ENCODE assay signal across 22 mouse cellular contexts in genomic region chr3:122767841-122768240, GRCm38 (mm10). TPM values are rescaled to one million over a fixed set of nuclear protein-coding genes. Genes with fewer than 3 reads are reported as not detected.
A peak's percentile ranks its signal among the peaks of the same experiment; 100 is the strongest.
DNase-seq lines count a peak whose midpoint lies in the region; ATAC-seq and TF ChIP-seq lines count a peak whose summit lies in the region.
"Had no signal": no experiment of that assay in that cellular context is flagged by ENCODE, and none has a peak within 500 bp of the region (broad histone marks: within the 10 kb centered on the region; RNA-seq: fewer than 3 reads in every experiment).

No protein-coding gene starts in this region.

- DNase-seq in hindbrain, postnatal 0 days (ENCODE audit: low spot score) = peak; percentile 27
- DNase-seq in brain, adult 2 months (ENCODE audit: low read depth, low spot score) = peak; percentile 14
- peak; percentile 22 for DNase-seq in thymus, postnatal 4 days
- no peak for DNase-seq in heart, adult 11 months
- DNase-seq: adrenal gland, postnatal 10 days; B cell, adult 2 months; cerebellum, adult 2 months; cerebellum, postnatal 10 days; gastrocnemius, postnatal 10 days; heart, adult 2 months; heart, postnatal 14 days had no signal

- H3K36me3 ChIP-seq in hindbrain, postnatal 0 days (ENCODE audit: insufficient read depth, low read length) = no peaks in the 10 kb centered on the region
- H3K36me3 ChIP-seq in hindbrain, embryonic 12.5 days = no peaks in the 10 kb centered on the region
- H3K36me3 ChIP-seq: forebrain, embryonic 12.5 days; G1E; heart, embryonic 15.5 days; hindbrain, embryonic 15.5 days had no signal

- H3K4me1 ChIP-seq in hindbrain, postnatal 0 days (ENCODE audit: insufficient read depth, low read length) = no peaks in the 10 kb centered on the region
- no peaks in the 10 kb centered on the region for H3K4me1 ChIP-seq in hindbrain, embryonic 12.5 days
- H3K4me1 ChIP-seq: forebrain, embryonic 12.5 days; heart, embryonic 15.5 days; hindbrain, embryonic 10.5 days; hindbrain, embryonic 15.5 days had no signal

- no peak for ATAC-seq in hindbrain, postnatal 0 days
- no peak for ATAC-seq in hindbrain, embryonic 12.5 days (ENCODE audit: low FRiP score)
- peak; percentile 56 to 66; a peak in 3 of 4 replicates for ATAC-seq in hematopoietic stem cell, adult 5-6 weeks (replicated peaks in 1 of 2; ENCODE audit: insufficient read depth in 1 of 2, low FRiP score in 2 of 2, low TSS enrichment in 1 of 2, low read depth in 1 of 2, poor library complexity in 2 of 2, severe bottlenecking in 2 of 2)
- ATAC-seq in inflammation-experienced regulatory T-cells, adult 6 months = no peak
- ATAC-seq: CD4-positive, CD25-positive, alpha-beta regulatory T cell, adult 4 months had no signal

- H3K4me3 ChIP-seq in hindbrain, postnatal 0 days (ENCODE audit: low read length) = no peak overlapping the region
- H3K4me3 ChIP-seq in hindbrain, embryonic 12.5 days = no peak overlapping the region
- H3K4me3 ChIP-seq: embryonic facial prominence, embryonic 13.5 days; forebrain, embryonic 12.5 days; heart, adult 2 months; heart, embryonic 15.5 days; hindbrain, embryonic 10.5 days; hindbrain, embryonic 15.5 days had no signal

- no peaks in the 10 kb centered on the region for H3K9me3 ChIP-seq in hindbrain, postnatal 0 days (ENCODE audit: low read length)
- H3K9me3 ChIP-seq in hindbrain, embryonic 12.5 days (replicated peaks) = 0 out of 2 replicates have a peak, but pooled peaks cover 2% of the 10 kb centered on the region
- H3K9me3 ChIP-seq: embryonic facial prominence, embryonic 13.5 days; forebrain, embryonic 12.5 days; G1E; heart, embryonic 15.5 days; hindbrain, embryonic 10.5 days; hindbrain, embryonic 15.5 days had no signal

- H3K27me3 ChIP-seq in hindbrain, postnatal 0 days (ENCODE audit: insufficient read depth, low read length) = no peaks in the 10 kb centered on the region
- H3K27me3 ChIP-seq in hindbrain, embryonic 12.5 days = no peaks in the 10 kb centered on the region
- H3K27me3 ChIP-seq: embryonic facial prominence, embryonic 13.5 days; forebrain, embryonic 12.5 days; heart, embryonic 15.5 days; hindbrain, embryonic 15.5 days had no signal

- WGBS in hindbrain, postnatal 0 days = 50% methylated on average over 5 of the region's 5 CpGs
- WGBS in hindbrain, embryonic 12.5 days = 64% methylated on average over 5 of the region's 5 CpGs

- no peak overlapping the region for H3K4me2 ChIP-seq in hindbrain, postnatal 0 days (ENCODE audit: low read depth, low read length)
- no peak overlapping the region for H3K4me2 ChIP-seq in hindbrain, embryonic 12.5 days (replicated peaks)
- H3K4me2 ChIP-seq: embryonic facial prominence, embryonic 13.5 days; forebrain, embryonic 12.5 days; heart, embryonic 11.5 days; heart, embryonic 15.5 days; hindbrain, embryonic 15.5 days had no signal

- no peak overlapping the region for H3K27ac ChIP-seq in hindbrain, postnatal 0 days
- no peak overlapping the region for H3K27ac ChIP-seq in hindbrain, embryonic 12.5 days
- H3K27ac ChIP-seq: embryonic facial prominence, embryonic 13.5 days; forebrain, embryonic 12.5 days; heart, adult 2 months; heart, embryonic 15.5 days; hindbrain, embryonic 10.5 days; hindbrain, embryonic 15.5 days had no signal

- TF ChIP-seq CTCF in hindbrain, postnatal 0 days (IDR thresholded peaks at IDR 0.05; ENCODE audit: low read depth) = no peak

- no peak overlapping the region for H3K9ac ChIP-seq in hindbrain, postnatal 0 days (replicated peaks; ENCODE audit: low read length)
- H3K9ac ChIP-seq in hindbrain, embryonic 12.5 days = no peak overlapping the region
- H3K9ac ChIP-seq: embryonic facial prominence, embryonic 13.5 days; forebrain, embryonic 12.5 days; heart, embryonic 15.5 days; hindbrain, embryonic 15.5 days had no signal

RNA-seq across cellular contexts. Expression of gene Pde5a, which starts 39.1 kb away (rescaled TPM):
- total RNA-seq in hindbrain, postnatal 0 days (2014; rRNA removed) = 5.3 and 7.9 TPM in 2 replicates
- 1.7 and 2.2 TPM in 2 replicates for polyA plus RNA-seq in hindbrain, postnatal 0 days (2015; fragmentation: Nextera tagmentation; extraction: Ambion mirVana)
- 3.7 and 4.2 TPM in 2 replicates for polyA plus RNA-seq in hindbrain, embryonic 12.5 days (2016; fragmentation: Nextera tagmentation; extraction: Ambion mirVana)
- total RNA-seq in hematopoietic stem cell, adult 5-6 weeks (2017) = 5.1 and 5.6 TPM in 2 replicates
- under 1 TPM; 0.09 to 0.54 (median 0.13) TPM for polyA plus RNA-seq in inflammation-experienced regulatory T-cells, adult 6 months (2017; shearing (Covaris generic))
- polyA plus RNA-seq: G1E had no signal

Comparison
In these comparisons a context has a peak if more than half of its experiments do, and no peak if none do; other contexts are left out.
1. ATAC-seq: peak in hematopoietic stem cell, adult 5-6 weeks (2 of 2); none in hindbrain, postnatal 0 days (single experiment), hindbrain, embryonic 12.5 days (single experiment) and inflammation-experienced regulatory T-cells, adult 6 months (single experiment).